Mouse (Mus musculus) heart, adult 9 months (tissue): ENCODE measurements around the gene Smarcb1.
A peak's percentile ranks its signal among the peaks of the same experiment; 100 is the strongest.

ENCODE experiments used
- DNase-seq, 2 experiments: peaks; one replicate each; pipeline ENCODE4 v3.0.0; 2022; ENCODE audit warnings: low spot score in 2 of 2

Gene Smarcb1

DNA sequence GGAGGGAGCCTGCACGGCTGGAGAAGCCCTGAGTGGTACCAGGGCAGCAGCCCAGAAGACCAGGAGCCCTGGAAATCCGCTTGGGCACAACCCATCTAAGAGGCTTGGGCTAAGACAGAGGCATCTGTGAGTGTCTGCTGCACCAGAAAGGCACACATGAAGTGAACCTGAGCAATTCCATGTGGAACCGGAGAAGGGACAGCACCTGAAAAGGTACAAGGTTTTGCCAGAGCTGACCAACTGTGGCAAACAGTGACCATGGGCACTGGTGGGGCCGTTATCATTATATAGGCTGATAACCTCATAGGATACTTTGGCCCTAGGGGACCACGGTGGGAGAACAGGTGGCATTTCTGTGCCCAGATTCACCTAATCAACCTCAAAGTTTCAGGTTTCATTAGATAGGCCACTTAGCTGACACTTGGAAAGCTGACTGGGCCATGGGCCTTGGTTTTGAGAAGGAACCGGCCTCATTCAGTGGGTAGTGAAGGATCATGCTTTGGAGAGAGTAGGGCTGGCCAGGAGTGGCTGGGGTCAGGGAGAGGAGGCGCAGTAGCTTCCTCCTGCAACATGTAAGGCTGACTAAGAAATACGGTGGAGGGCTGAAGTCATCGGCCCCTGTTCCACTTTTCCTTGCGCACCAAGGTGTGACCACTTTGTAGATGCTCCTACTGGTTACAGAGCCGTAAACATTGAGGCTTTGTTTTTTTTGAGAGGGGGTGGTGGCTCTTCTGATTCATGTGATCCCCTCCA lies 65.1 kb downstream of the Smarcb1 start:
- no peak for DNase-seq

DNA sequence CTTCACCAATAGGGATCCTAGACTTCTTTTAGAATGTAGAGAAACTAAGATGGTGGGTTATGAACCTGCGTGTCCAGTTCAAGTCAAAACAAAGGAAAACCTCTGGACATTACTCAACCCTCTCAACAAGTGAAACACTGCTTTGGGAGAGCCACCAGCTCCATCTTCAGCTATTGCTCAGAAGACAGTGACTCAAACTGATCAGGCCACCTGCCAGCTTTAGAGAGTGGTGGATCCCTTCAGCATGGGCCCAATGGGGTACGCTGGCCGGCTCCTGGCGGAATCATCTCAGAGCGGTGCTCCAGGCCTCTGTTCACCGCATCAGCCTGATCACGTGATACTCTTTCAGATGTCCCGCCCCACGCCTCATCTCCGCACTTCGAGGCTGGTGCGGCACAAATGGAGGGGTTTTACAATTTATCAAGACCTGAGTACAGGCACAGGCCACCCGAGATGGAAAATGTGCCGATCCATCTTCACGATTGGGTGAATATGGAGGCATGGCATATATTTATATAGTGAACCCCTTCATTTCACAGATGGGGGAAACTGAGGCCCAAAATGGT lies 65.9 kb downstream of the Smarcb1 start:
- DNase-seq: no peak

DNA sequence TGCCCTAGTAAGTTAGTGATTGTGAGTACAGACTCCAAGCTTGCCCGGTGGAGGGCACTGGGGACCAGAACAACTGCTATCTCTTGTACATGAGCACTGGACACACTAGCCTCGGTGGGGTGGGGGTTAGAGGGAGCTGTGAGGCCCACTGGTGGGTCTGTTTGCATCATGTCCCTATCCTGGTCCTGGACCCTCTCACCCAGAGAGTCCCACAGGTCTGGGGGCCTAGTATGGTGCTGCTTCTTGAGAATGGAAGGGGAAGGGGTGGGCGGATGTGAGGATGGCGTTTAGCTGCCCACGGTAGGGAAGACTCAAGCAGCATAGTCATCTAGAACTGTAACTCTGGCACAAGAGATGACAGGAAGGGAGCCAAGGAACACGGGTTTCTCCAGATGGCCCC lies 66.6 kb downstream of the Smarcb1 start:
- no peak for DNase-seq

DNA sequence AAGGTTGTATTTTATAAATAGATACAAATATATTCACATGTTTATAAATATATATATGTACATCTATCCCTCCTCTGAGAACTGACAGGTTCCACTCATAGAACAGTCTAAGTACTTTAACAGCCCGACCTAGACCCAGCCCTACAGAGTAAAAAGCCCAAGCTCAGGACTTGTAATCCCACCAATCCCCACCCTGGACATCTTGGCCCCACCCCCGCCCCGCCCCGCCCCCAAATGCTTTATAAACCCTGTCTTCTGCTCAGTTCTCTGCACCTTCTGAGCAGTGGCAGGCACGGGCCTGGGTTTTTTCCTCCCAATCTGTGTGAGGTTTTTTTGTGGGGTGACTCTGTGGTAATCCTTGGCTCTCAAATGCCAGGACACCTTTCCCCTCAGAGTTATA lies 67.3 kb downstream of the Smarcb1 start:
- no peak for DNase-seq

DNA sequence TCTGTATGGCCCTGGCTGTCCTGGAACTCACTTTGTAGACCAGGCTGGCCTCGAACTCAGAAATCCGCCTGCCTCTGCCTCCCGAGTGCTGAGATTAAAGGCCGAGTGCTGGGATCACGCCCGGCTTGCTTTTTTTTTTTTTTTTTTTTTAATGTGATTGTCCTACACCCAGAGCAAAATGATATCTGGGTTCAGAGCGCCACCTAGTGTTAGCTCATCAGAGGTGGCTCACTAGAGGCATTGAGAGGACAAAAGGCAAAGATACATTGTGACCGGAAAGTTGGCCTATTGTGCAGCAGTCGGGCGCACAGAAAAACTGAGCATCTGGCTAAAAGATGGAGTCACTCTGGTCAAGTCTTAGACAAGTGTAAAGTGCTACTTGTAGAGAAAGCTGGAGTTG lies 68.0 kb downstream of the Smarcb1 start:
- DNase-seq: peak; percentile 61 to 80

DNA sequence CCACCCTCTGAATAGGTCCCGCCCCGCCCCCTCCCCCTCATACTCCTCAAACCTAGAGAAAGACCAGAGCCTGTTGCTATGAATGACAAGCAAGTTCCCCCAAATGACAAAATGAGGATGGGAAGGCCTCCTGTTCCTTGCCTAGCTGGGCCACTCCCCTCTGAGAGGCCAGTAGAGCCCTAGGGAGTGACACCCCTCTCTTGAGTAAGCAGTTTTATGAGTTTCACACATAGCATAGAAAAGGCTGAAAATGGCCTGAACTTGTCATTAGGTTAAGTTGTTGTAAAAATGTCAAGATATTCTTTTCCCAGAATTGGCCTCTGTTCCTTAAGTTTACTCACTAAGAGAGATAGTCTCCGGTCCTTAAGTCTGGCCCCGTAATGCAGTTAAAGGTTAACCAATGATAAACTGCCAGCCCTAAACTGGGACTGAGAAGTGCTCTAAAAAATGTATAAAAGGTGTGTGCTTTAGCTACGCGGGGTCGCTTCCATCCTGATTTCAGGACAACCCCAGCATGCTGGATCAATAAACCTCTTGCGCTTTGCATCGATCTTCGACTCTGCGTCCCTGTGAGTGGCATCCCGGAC lies 68.8 kb downstream of the Smarcb1 start:
- no peak for DNase-seq

DNA sequence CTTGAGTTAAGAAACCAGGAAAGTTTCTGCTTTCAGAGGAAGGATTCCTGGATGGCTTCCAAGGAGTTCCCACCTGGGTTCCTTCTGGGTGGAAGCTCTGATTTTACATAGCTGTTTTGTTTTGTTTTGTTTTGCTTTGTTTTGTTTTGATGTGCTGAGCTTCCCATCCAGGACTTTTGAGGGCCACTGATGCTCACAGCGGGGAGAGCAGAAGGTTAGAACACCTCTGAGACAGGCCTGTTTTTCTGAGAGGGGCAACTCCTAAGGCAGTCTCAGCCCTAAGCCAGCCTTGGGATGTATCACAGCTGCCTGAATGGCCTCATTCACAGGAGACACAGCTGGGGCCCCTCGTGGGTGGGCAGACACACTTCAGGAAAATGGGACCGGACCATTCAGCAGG lies 69.7 kb downstream of the Smarcb1 start:
- no peak for DNase-seq

DNA sequence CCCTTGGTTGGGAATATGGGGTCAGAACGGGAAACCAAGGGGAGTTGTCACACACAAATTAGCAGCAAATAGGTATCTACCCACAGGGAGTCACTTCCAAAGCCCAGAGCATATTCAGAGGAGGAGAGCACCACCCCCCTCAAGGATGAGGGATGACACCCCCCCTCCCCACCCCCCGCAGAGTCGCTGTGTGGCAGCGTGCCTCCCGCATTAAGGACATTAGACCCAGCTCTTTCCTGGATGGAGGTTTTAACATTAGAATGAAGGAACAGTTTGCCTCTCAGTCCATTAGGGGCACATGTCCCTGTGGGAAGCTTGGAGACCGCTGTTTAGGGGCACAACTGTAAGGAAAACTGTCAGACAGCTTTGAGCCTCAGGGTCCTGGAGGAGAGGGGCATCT lies 70.3 kb downstream of the Smarcb1 start:
- no peak for DNase-seq

DNA sequence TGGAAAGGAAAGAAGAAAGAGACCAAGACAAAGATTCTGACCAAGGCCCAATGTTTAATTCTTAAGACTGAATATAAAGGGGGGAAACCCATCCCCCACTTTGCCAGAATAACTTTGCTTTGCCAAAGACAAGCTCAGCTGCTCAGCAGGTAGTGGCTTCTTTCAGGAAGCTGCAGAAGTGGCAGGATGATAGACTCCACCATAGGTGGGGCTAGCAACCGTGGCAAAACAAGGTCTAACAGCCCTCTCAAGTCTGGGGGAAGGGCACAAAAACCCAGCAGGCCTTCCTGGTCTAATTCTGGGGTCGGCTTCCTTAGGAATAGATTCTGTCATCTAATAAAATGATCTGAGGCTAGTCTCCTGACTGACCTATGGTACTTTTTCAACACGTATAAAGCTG lies 73.0 kb downstream of the Smarcb1 start:
- no peak for DNase-seq
